Mouse (Mus musculus) thymus, postnatal 10 days (tissue): ENCODE data around the gene Slc6a2.

Source experiments
- DNase-seq, 2 experiments: peaks; one replicate each; pipeline ENCODE4 v3.0.0; 2021; ENCODE audit warnings: low spot score in 2 of 2

The Slc6a2 gene

GRCm38 (mm10) chr8:92959779-92960178, at the start of gene Slc6a2:
Gene Slc6a2, plus strand, starts transcription at chr8:92960079.
- no peak for DNase-seq

- no peak for DNase-seq
These were observed 48.4 kb upstream of the Slc6a2 start for GRCm38 (mm10) chr8:92911477-92911876.

GRCm38 (mm10) chr8:92913396-92913795, 46.5 kb upstream of the Slc6a2 start:
- DNase-seq, result no peak

- DNase-seq, result no peak
These were observed 43.8 kb upstream of the Slc6a2 start for GRCm38 (mm10) chr8:92916082-92916481.

- no peak for DNase-seq
These were observed 38.1 kb upstream of the Slc6a2 start for GRCm38 (mm10) chr8:92921768-92922167.

GRCm38 (mm10) chr8:92928986-92929385, 30.9 kb upstream of the Slc6a2 start:
- DNase-seq, result no peak

- no peak for DNase-seq
These were observed 21.8 kb upstream of the Slc6a2 start for GRCm38 (mm10) chr8:92938056-92938455.

GRCm38 (mm10) chr8:92949071-92949470, 10.8 kb upstream of the Slc6a2 start:
- no peak for DNase-seq

- no peak for DNase-seq
These were observed 9.1 kb upstream of the Slc6a2 start for GRCm38 (mm10) chr8:92950639-92951371.

GRCm38 (mm10) chr8:92954044-92954443, 5.8 kb upstream of the Slc6a2 start:
- DNase-seq, result no peak

- DNase-seq, result no peak
These were observed 602 bp downstream of the Slc6a2 start for GRCm38 (mm10) chr8:92960451-92960911.

- no peak for DNase-seq
These were observed 1.2 kb downstream of the Slc6a2 start for GRCm38 (mm10) chr8:92961088-92961487.

GRCm38 (mm10) chr8:92964556-92964955, 4.7 kb downstream of the Slc6a2 start:
- DNase-seq, result no peak

GRCm38 (mm10) chr8:92972949-92973348, 13.1 kb downstream of the Slc6a2 start:
- DNase-seq, result no peak

- DNase-seq, result no peak
These were observed 16.8 kb downstream of the Slc6a2 start for GRCm38 (mm10) chr8:92976656-92977055.

GRCm38 (mm10) chr8:92982491-92982890, 22.6 kb downstream of the Slc6a2 start:
- DNase-seq, result no peak

GRCm38 (mm10) chr8:92984376-92984775, 24.5 kb downstream of the Slc6a2 start:
- DNase-seq, result no peak

GRCm38 (mm10) chr8:92996840-92997239, 37.0 kb downstream of the Slc6a2 start:
- DNase-seq, result no peak

- DNase-seq, result peak in 1 of 2 experiments; percentile 38
These were observed 38.7 kb downstream of the Slc6a2 start for GRCm38 (mm10) chr8:92998600-92998999.

- peak in 1 of 2 experiments; percentile 22 for DNase-seq
These were observed 50.4 kb downstream of the Slc6a2 start for GRCm38 (mm10) chr8:93010286-93010685.

GRCm38 (mm10) chr8:93011439-93011838, 51.6 kb downstream of the Slc6a2 start:
- peak in 1 of 2 experiments; percentile 65 for DNase-seq

- no peak for DNase-seq
These were observed 52.3 kb downstream of the Slc6a2 start for GRCm38 (mm10) chr8:93012226-93012625.

GRCm38 (mm10) chr8:93014300-93014699, 54.4 kb downstream of the Slc6a2 start:
- DNase-seq, result no peak

- DNase-seq, result no peak
These were observed 61.9 kb downstream of the Slc6a2 start for GRCm38 (mm10) chr8:93021738-93022137.
